8 mouse cellular contexts compared by ENCODE assay signal in genomic region chr1:72944805-72945749, GRCm38 (mm10).
DNase-seq lines count a peak whose midpoint lies in the region; ATAC-seq and TF ChIP-seq lines count a peak whose summit lies in the region.

No protein-coding gene starts in this region.

- peaks cover 8% of the 10 kb centered on the region for H3K4me1 ChIP-seq in heart, adult 2 months (ENCODE audit: control insufficient read depth, insufficient read depth, low read length)
- peaks cover 8% of the 10 kb centered on the region; the same call in 1 of the 2 replicates for H3K4me1 ChIP-seq in forebrain, embryonic 15.5 days
- peaks cover 18% of the 10 kb centered on the region for H3K4me1 ChIP-seq in limb, embryonic 12.5 days (replicated peaks)
- H3K4me1 ChIP-seq in neural tube, embryonic 12.5 days = peaks cover 17% of the 10 kb centered on the region

- peak overlapping the region; percentile 56 for H3K27ac ChIP-seq in heart, adult 2 months
- H3K27ac ChIP-seq in forebrain, embryonic 15.5 days (replicated peaks) = no peak overlapping the region
- peak overlapping the region; percentile 66; the same call in 1 of the 2 replicates for H3K27ac ChIP-seq in limb, embryonic 12.5 days
- H3K27ac ChIP-seq in neural tube, embryonic 12.5 days = no peak overlapping the region

- DNase-seq in heart, adult 2 months = no peak
- no peak for DNase-seq in heart, adult 9 months (ENCODE audit: low spot score in 2 of 2)
- no peak for DNase-seq in cerebellum, postnatal 4 days (ENCODE audit: low spot score in 2 of 2)
- DNase-seq in right cerebral cortex, postnatal 14 days = no peak

- H3K36me3 ChIP-seq in heart, adult 2 months (ENCODE audit: control insufficient read depth, insufficient read depth, low read length) = peaks cover 5% of the 10 kb centered on the region; the same call in 1 of the 2 replicates
- no peaks in the 10 kb centered on the region for H3K36me3 ChIP-seq in forebrain, embryonic 15.5 days
- no peaks in the 10 kb centered on the region for H3K36me3 ChIP-seq in limb, embryonic 12.5 days
- H3K36me3 ChIP-seq in neural tube, embryonic 12.5 days = no peaks in the 10 kb centered on the region

- TF ChIP-seq EP300 in heart, adult 2 months (IDR thresholded peaks at IDR 0.05; ENCODE audit: insufficient read depth, low read depth, low read length) = no peak

- peak overlapping the region; percentile 36 for H3K4me2 ChIP-seq in forebrain, embryonic 15.5 days (replicated peaks)
- peak overlapping the region; percentile 54 for H3K4me2 ChIP-seq in limb, embryonic 12.5 days
- peak overlapping the region; percentile 54 for H3K4me2 ChIP-seq in neural tube, embryonic 12.5 days (replicated peaks)

- H3K4me3 ChIP-seq in heart, adult 2 months = no peak overlapping the region
- no peak overlapping the region for H3K4me3 ChIP-seq in forebrain, embryonic 15.5 days
- H3K4me3 ChIP-seq in limb, embryonic 12.5 days (replicated peaks) = peak overlapping the region; percentile 22
- no peak overlapping the region for H3K4me3 ChIP-seq in neural tube, embryonic 12.5 days

- no peak for TF ChIP-seq POLR2A in heart, adult 2 months (IDR thresholded peaks at IDR 0.05; ENCODE audit: insufficient read depth, low read depth, low read length)

- 25% methylated on average over 21 of the region's 21 CpGs for WGBS in heart, adult 2 months
- WGBS in forebrain, embryonic 15.5 days = 10% methylated on average over 21 of the region's 21 CpGs
- WGBS in limb, embryonic 12.5 days = 11% methylated on average over 21 of the region's 21 CpGs
- 9% methylated on average over 21 of the region's 21 CpGs for WGBS in neural tube, embryonic 12.5 days

- H3K9me3 ChIP-seq in forebrain, embryonic 15.5 days = no peaks in the 10 kb centered on the region
- H3K9me3 ChIP-seq in limb, embryonic 12.5 days = no peaks in the 10 kb centered on the region
- no peaks in the 10 kb centered on the region for H3K9me3 ChIP-seq in neural tube, embryonic 12.5 days

- no peak for ATAC-seq in forebrain, embryonic 15.5 days (replicated peaks)
- peak; percentile 40 for ATAC-seq in limb, embryonic 12.5 days (ENCODE audit: insufficient number of reproducible peaks, insufficient read depth, low FRiP score, low TSS enrichment, low read depth)
- ATAC-seq in neural tube, embryonic 12.5 days (ENCODE audit: low FRiP score, low read depth) = peak; percentile 41; the same call in 1 of the 2 replicates
- ATAC-seq in inflammation-experienced regulatory T-cells, adult 6 months = no peak

- H3K9ac ChIP-seq in heart, adult 2 months (ENCODE audit: low read depth, low read length) = no peak overlapping the region
- H3K9ac ChIP-seq in forebrain, embryonic 15.5 days (replicated peaks) = no peak overlapping the region
- no peak overlapping the region for H3K9ac ChIP-seq in limb, embryonic 12.5 days (replicated peaks)
- H3K9ac ChIP-seq in neural tube, embryonic 12.5 days = no peak overlapping the region

- intact Hi-C loops in heart, adult 2 months (cut with DNase I) = no loop called here

- H3K79me2 ChIP-seq in heart, adult 2 months (replicated peaks; ENCODE audit: control insufficient read depth, insufficient read depth, low read length) = no peaks in the 10 kb centered on the region

- H3K27me3 ChIP-seq in heart, adult 2 months (ENCODE audit: control insufficient read depth, insufficient read depth, low read length) = no peaks in the 10 kb centered on the region
- H3K27me3 ChIP-seq in forebrain, embryonic 15.5 days = no peaks in the 10 kb centered on the region
- H3K27me3 ChIP-seq in limb, embryonic 12.5 days = no peaks in the 10 kb centered on the region
- no peaks in the 10 kb centered on the region for H3K27me3 ChIP-seq in neural tube, embryonic 12.5 days (replicated peaks)

- no peak for TF ChIP-seq CTCF in heart, adult 2 months (IDR thresholded peaks at IDR 0.05)

Comparison
In these comparisons a context has a peak if more than half of its experiments do, and no peak if none do; other contexts are left out.
1. H3K27ac ChIP-seq: peak in heart, adult 2 months (single experiment) and limb, embryonic 12.5 days (single experiment); none in forebrain, embryonic 15.5 days (single experiment) and neural tube, embryonic 12.5 days (single experiment).
2. ATAC-seq: peak in limb, embryonic 12.5 days (single experiment) and neural tube, embryonic 12.5 days (single experiment); none in forebrain, embryonic 15.5 days (single experiment) and inflammation-experienced regulatory T-cells, adult 6 months (single experiment).
3. Peak in every context shown above with its lines, with median percentiles within 50 percentile points of each other: H3K4me2 ChIP-seq.